Mouse (Mus musculus) bone marrow macrophage, adult 2 months (primary cell): ENCODE results near the gene Tap1.

Experiments
- CTCF ChIP-seq: IDR thresholded peaks from 2 replicates; pipeline ENCODE4 v1.5.1; 2012; ENCODE audit warnings: low read depth, mild to moderate bottlenecking, low read length, moderate library complexity
- POLR2A ChIP-seq: IDR thresholded peaks from 2 replicates; pipeline ENCODE4 v1.6.1; 2012; ENCODE audit warnings: mild to moderate bottlenecking, low read depth, low read length, borderline replicate concordance

DNA sequence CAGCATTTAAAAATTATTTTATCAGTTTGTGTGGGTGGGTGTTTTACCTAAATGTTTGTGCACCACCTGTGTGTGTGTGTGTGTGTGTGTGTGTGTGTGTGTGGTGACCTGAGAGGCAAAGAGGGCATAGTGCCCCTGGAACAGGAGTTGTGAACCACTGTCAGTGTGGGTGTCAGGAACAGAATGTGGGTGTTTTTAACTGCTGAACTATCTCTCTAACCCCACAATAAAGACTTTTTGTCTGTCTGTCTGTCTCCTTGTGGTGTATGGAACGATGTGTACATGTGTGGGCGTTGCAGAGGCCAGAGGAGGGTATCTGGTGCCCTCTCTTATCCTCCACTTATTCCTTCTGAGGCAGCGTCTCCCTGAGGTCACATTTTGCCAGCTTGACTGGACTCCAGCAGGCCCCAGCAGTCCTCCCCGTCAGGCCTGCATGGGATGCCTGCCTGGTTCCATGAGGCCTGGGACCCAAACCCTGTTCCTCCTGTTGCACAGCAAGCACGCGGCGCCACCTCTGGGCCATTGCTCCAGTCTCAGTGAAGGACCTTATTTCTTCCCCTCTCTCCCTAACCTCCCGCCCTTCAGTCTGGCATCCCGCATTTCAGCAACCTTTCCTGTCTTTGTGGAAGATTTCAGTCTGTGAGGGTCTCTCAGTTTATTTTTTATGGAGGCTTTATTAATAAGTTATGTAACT is 23.0 kb upstream of the Tap1 start:
- TF ChIP-seq POLR2A (no peak), CTCF (no peak)
